Mouse (Mus musculus) stomach, postnatal 0 days (tissue): ENCODE measurements at regions not wholly inside any gene's neighbourhood (a gene's known extent, or its start where the extent isn't known, plus 50 kb on each side); places are given as distances from the start of the nearest gene placed in this dataset.

ENCODE experiments used
- CTCF ChIP-seq: IDR thresholded peaks from 2 replicates; pipeline ENCODE4 v1.5.1; 2016; ENCODE audit warnings: antibody characterized with exemption, low read depth, mild to moderate bottlenecking, moderate library complexity
- EP300 ChIP-seq: optimal IDR thresholded peaks from 2 replicates; pipeline ENCODE3; 2016; ENCODE audit warnings: antibody characterized with exemption

GRCm38 (mm10) chr9:61271243-61271642, 100.9 kb upstream of the Tle3 start:
- TF ChIP-seq CTCF (no peak), EP300 (no peak)
